Mouse (Mus musculus) neural tube, embryonic 13.5 days (tissue): ENCODE data around the gene Rasip1. TPM values are rescaled to one million over a fixed set of nuclear protein-coding genes. Genes with fewer than 3 reads are reported as not detected.
A peak's percentile ranks its signal among the peaks of the same experiment; 100 is the strongest.

Experiments
- ATAC-seq: fragments of 200-750 bp; cut with Nextera tagmentation; 2 replicates; pipeline ENCODE4 v1.8.0; 2017; ENCODE audit warnings: low read depth, mild to moderate bottlenecking, moderate TSS enrichment, moderate library complexity
- H3K27ac ChIP-seq: fragments of 300-500 bp; sonication (generic); replicated peaks from 2 replicates; pipeline ENCODE4 v1.5.1; 2015; ENCODE audit warnings: moderate library complexity, mild to moderate bottlenecking, inconsistent platforms
- H3K27me3 ChIP-seq: fragments of 300-500 bp; sonication (generic); 2 replicates; pipeline ENCODE4 v1.6.1; 2015; ENCODE audit warnings: mild to moderate bottlenecking, inconsistent platforms
- H3K36me3 ChIP-seq: fragments of 300-500 bp; sonication (generic); 2 replicates; pipeline ENCODE4 v1.6.1; 2015; ENCODE audit warnings: mild to moderate bottlenecking, inconsistent platforms
- H3K4me1 ChIP-seq: fragments of 300-500 bp; sonication (generic); replicated peaks from 2 replicates; pipeline ENCODE4 v1.6.1; 2015; ENCODE audit warnings: inconsistent platforms
- H3K4me2 ChIP-seq: fragments of 300-500 bp; sonication (generic); 2 replicates; pipeline ENCODE4 v1.6.1; 2015; ENCODE audit warnings: inconsistent platforms, mild to moderate bottlenecking, moderate library complexity
- H3K4me3 ChIP-seq: fragments of 300-500 bp; sonication (generic); 2 replicates; pipeline ENCODE4 v1.5.1; 2015; ENCODE audit warnings: mild to moderate bottlenecking, inconsistent platforms
- H3K9ac ChIP-seq: fragments of 300-500 bp; sonication (generic); 2 replicates; pipeline ENCODE4 v1.6.1; 2015; ENCODE audit warnings: moderate library complexity, mild to moderate bottlenecking, inconsistent platforms
- H3K9me3 ChIP-seq: fragments of 300-500 bp; sonication (generic); 2 replicates; pipeline ENCODE4 v1.6.1; 2016; ENCODE audit warnings: inconsistent platforms
- WGBS: fragments of 180-500 bp; shearing (Covaris S2); methylation state at CpG from one replicate; pipeline ENCODE4 v1.1.7; 2015; 5-methylcytosine and 5-hydroxymethylcytosine counted together
- polyA plus RNA-seq: library from polyadenylated mRNA; unstranded; fragments of >200 nt; fragmentation: Nextera tagmentation; extraction: Ambion mirVana; gene quantifications from 2 replicates; pipeline ENCODE4 v1.2.1, GENCODE M21; 2015

Rasip1 gene
- 13.1 TPM in 2 replicates for polyA plus RNA-seq

- ATAC-seq = no peak
- Histone ChIP-seq H3K27ac (peak within 1 kb of the TSS; percentile 93), H3K4me3 (peak within 1 kb of the TSS; percentile 58), H3K36me3 (no peaks in the 10 kb centered on the region), H3K4me1 (peaks cover 22% of the 10 kb centered on the region), H3K27me3 (peaks cover 25% of the 10 kb centered on the region), H3K9ac (peak within 1 kb of the TSS; percentile 87), H3K4me2 (peak within 1 kb of the TSS; percentile 91), H3K9me3 (no peaks in the 10 kb centered on the region)
- 84% methylated on average over 9 of the region's 9 CpGs for WGBS
Observed at GRCm38 (mm10) chr7:45627261-45627660, at the start of gene Rasip1. TSS of gene Rasip1 (plus strand) at chr7:45627488.

- H3K27ac ChIP-seq = no peak overlapping the region
- H3K9me3 ChIP-seq = no peaks in the 10 kb centered on the region
- peaks cover 4% of the 10 kb centered on the region; the same call in 1 of the 2 replicates for H3K4me1 ChIP-seq
- H3K9ac ChIP-seq = no peak overlapping the region
- H3K36me3 ChIP-seq = peaks cover 32% of the 10 kb centered on the region
- no peaks in the 10 kb centered on the region for H3K27me3 ChIP-seq
- 91% methylated on average over 6 of the region's 6 CpGs for WGBS
- H3K4me3 ChIP-seq = no peak overlapping the region
- H3K4me2 ChIP-seq = no peak overlapping the region
- no peak for ATAC-seq
Observed at GRCm38 (mm10) chr7:45585923-45586322, 41.4 kb upstream of the Rasip1 start.

DNA sequence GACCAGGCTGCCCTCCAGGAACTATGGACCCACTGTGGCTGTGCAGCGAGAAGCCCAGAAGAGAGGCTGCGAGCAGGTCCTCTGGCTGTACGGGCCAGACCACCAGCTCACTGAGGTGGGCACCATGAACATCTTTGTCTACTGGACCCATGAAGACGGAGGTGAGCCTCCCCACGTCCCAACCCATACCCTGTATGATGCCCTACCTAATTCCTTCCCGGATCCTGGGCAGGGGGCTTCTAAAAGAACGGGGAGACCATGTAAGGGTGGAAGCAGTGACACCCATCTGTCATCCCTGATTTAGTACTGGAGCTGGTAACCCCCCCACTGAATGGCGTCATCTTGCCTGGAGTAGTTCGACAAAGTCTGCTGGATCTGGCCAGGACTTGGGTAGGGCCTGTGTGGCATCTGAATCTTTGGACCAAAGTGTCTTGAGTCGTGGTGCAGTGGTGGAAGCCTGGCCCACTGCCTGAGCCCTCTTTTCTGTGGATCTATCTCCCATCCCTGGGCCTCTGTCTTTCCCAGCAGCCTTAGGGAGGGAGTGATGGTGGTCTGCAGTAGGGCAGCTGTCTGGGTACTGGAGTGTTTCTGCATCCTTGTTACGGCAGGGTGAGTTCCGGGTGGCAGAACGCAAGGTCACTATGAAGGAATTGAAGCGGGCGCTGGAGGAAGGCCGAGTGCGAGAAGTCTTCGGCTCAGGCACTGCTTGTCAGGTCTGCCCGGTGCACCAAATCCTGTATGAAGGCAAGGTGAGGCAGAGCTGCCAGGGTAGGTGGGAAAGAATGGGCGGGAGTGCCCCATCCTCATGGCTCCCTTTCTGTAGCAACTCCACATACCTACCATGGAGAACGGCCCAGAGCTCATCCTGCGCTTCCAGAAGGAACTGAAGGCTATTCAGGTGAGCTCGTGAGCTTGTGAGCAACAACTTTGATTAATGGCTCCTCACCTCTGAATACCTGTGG lies 39.4 kb upstream of the Rasip1 start:
- Histone ChIP-seq H3K9ac (no peak overlapping the region), H3K4me2 (no peak overlapping the region), H3K27ac (no peak overlapping the region), H3K27me3 (no peaks in the 10 kb centered on the region), H3K4me1 (peaks cover 4% of the 10 kb centered on the region; the same call in 1 of the 2 replicates), H3K4me3 (no peak overlapping the region), H3K36me3 (peaks cover 21% of the 10 kb centered on the region), H3K9me3 (no peaks in the 10 kb centered on the region)
- WGBS = 92% methylated on average over 23 of the region's 23 CpGs
- ATAC-seq = no peak

DNA sequence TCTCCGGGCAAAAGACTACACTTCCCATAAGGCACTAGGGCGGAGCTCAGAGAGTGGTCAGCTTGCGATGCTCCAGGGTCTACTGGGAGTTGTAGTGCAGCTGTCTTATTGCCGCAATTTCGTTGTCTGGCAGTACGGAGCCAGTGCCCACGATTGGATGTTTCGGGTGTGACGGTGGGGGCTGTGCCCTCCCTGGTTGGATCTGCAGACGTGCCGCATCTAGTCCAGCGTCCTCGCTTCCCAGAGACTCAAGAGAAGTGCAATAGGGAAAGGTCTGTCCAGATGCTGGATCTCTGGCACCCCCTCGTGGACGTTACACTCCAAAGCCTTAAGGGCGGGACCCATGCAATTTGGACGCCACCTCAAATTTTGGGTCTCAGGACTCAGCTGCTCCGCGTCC lies 38.1 kb upstream of the Rasip1 start:
- H3K9ac ChIP-seq = peak overlapping the region; percentile 67
- ATAC-seq = peak; percentile 99
- peak overlapping the region; percentile 68 for H3K27ac ChIP-seq
- H3K4me2 ChIP-seq = peak overlapping the region; percentile 62
- 5% methylated on average over 19 of the region's 19 CpGs for whole genome bisulfite sequencing
- peak overlapping the region; percentile 39 for H3K4me3 ChIP-seq
- H3K9me3 ChIP-seq = no peaks in the 10 kb centered on the region
- H3K27me3 ChIP-seq = no peaks in the 10 kb centered on the region
- peaks cover 18% of the 10 kb centered on the region for H3K36me3 ChIP-seq
- H3K4me1 ChIP-seq = peaks cover 4% of the 10 kb centered on the region; the same call in 1 of the 2 replicates

- Histone ChIP-seq H3K9me3 (no peaks in the 10 kb centered on the region), H3K4me2 (no peak overlapping the region), H3K27me3 (no peaks in the 10 kb centered on the region), H3K4me3 (no peak overlapping the region), H3K4me1 (peaks cover 4% of the 10 kb centered on the region; the same call in 1 of the 2 replicates), H3K27ac (peak overlapping the region; percentile 68; the same call in 1 of the 2 replicates), H3K9ac (no peak overlapping the region), H3K36me3 (peaks cover 13% of the 10 kb centered on the region)
- 93% methylated on average over 5 of the region's 5 CpGs for WGBS
- no peak for ATAC-seq
Observed at GRCm38 (mm10) chr7:45589898-45590297, 37.4 kb upstream of the Rasip1 start.

DNA sequence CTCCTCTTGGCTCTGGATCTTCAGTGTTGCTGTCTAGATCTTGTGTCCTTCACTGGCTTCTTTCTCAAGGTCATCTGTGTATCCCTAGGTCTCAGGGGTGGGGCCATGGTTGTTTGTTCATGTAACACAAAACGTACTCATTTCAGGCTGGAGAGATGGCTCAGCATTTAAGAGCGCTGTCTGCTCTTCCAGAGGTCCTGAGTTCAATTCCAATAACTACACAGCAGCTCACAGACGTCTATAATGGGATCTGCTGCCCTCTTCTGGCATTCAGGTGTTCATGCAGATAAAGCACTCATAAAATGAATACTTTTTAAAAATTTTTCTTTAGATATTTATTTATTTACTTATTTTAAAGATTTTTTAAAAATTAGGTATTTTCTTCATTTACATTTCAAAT lies 36.4 kb upstream of the Rasip1 start:
- 69% methylated on average over 3 of the region's 3 CpGs for WGBS
- ATAC-seq = no peak
- Histone ChIP-seq H3K36me3 (peaks cover 4% of the 10 kb centered on the region), H3K27me3 (no peaks in the 10 kb centered on the region), H3K9me3 (no peaks in the 10 kb centered on the region), H3K4me2 (no peak overlapping the region), H3K4me1 (peaks cover 4% of the 10 kb centered on the region; the same call in 1 of the 2 replicates), H3K4me3 (no peak overlapping the region), H3K27ac (no peak overlapping the region), H3K9ac (no peak overlapping the region)

DNA sequence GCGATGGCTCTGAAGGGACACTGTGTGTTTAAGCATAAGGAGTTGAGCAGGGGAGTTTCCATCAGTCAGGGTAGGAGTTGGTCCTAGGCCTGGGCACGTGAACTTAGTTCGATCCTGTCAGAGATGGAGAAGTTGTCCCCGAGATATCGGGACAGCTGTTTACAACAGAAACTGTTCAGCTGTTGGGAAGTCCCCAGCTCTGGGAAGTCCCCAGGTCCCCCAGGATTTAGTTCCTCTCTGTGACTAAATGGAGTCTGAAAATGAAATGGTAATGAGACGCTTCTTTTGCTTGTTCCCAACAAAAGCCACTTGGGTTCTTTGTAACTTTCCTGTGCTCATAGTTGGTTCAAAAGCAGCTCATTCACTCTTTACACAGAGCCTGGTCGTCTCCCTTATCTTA lies 35.4 kb upstream of the Rasip1 start:
- Histone ChIP-seq H3K4me1 (peaks cover 4% of the 10 kb centered on the region; the same call in 1 of the 2 replicates), H3K9ac (no peak overlapping the region), H3K36me3 (no peaks in the 10 kb centered on the region), H3K4me2 (no peak overlapping the region), H3K9me3 (no peaks in the 10 kb centered on the region), H3K4me3 (no peak overlapping the region), H3K27ac (no peak overlapping the region), H3K27me3 (no peaks in the 10 kb centered on the region)
- no peak for ATAC-seq
- WGBS = 80% methylated on average over 7 of the region's 7 CpGs

GRCm38 (mm10) chr7:45593118-45593815 lies 34.0 kb upstream of the Rasip1 start:
- 27% methylated on average over 10 of the region's 10 CpGs for WGBS
- no peaks in the 10 kb centered on the region for H3K36me3 ChIP-seq
- ATAC-seq = no peak
- no peak overlapping the region for H3K4me2 ChIP-seq
- H3K4me3 ChIP-seq = no peak overlapping the region
- H3K27me3 ChIP-seq = no peaks in the 10 kb centered on the region
- no peak overlapping the region for H3K27ac ChIP-seq
- H3K4me1 ChIP-seq = peaks cover 4% of the 10 kb centered on the region; the same call in 1 of the 2 replicates
- H3K9me3 ChIP-seq = no peaks in the 10 kb centered on the region
- no peak overlapping the region for H3K9ac ChIP-seq

GRCm38 (mm10) chr7:45595176-45595575 lies 32.1 kb upstream of the Rasip1 start:
- H3K4me1 ChIP-seq = no peaks in the 10 kb centered on the region
- H3K4me3 ChIP-seq = no peak overlapping the region
- H3K27ac ChIP-seq = no peak overlapping the region
- no peak overlapping the region for H3K9ac ChIP-seq
- no peak overlapping the region for H3K4me2 ChIP-seq
- ATAC-seq = no peak
- no peaks in the 10 kb centered on the region for H3K27me3 ChIP-seq
- H3K9me3 ChIP-seq = no peaks in the 10 kb centered on the region
- no peaks in the 10 kb centered on the region for H3K36me3 ChIP-seq
- WGBS = 85% methylated on average over 4 of the region's 4 CpGs

DNA sequence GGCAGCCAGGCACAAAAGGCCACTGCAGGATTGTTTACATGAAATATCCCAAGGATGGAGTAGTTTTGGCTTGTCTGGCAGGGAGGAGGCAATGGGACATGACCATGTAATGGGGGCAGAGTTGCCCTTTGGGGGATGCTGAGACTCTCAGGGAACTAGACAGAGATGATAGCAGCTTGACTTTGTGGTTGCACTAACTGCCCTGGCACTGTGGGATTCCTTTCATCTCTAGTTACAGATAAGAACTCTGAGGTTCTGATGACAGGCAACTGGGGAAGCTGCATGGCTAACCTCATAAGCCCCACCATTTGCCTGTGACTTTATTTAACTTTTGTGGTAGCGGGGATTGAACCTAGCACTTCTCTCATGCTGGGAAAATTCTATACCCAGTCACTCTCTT lies 31.2 kb upstream of the Rasip1 start:
- Histone ChIP-seq H3K27me3 (no peaks in the 10 kb centered on the region), H3K27ac (no peak overlapping the region), H3K4me1 (no peaks in the 10 kb centered on the region), H3K4me2 (no peak overlapping the region), H3K4me3 (no peak overlapping the region), H3K9ac (no peak overlapping the region), H3K36me3 (no peaks in the 10 kb centered on the region), H3K9me3 (no peaks in the 10 kb centered on the region)
- 88% methylated on average over 1 of the region's 1 CpGs for WGBS
- ATAC-seq = no peak

DNA sequence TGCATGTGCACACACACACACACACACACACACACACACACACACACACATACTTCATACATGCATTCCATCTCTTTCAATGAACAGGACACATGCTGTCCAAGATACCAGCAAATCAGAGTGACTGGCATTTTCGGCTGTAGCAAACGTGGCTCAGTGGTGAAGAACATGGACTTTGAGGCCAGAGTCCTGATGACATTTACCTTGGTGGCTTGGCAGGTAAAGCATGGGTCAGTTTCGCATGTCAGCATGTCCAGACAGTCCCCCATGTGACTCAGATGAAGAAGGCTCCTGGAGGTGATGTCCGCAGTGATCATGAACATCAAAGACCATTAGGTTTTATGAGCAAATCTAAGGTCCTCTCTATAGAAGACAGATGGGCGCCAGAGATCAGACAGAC lies 30.3 kb upstream of the Rasip1 start:
- ATAC-seq = no peak
- no peak overlapping the region for H3K9ac ChIP-seq
- H3K27ac ChIP-seq = no peak overlapping the region
- no peak overlapping the region for H3K4me2 ChIP-seq
- H3K36me3 ChIP-seq = no peaks in the 10 kb centered on the region
- H3K4me1 ChIP-seq = no peaks in the 10 kb centered on the region
- H3K9me3 ChIP-seq = no peaks in the 10 kb centered on the region
- H3K27me3 ChIP-seq = no peaks in the 10 kb centered on the region
- no peak overlapping the region for H3K4me3 ChIP-seq
- 90% methylated on average over 5 of the region's 5 CpGs for WGBS

- no peaks in the 10 kb centered on the region for H3K36me3 ChIP-seq
- H3K27ac ChIP-seq = no peak overlapping the region
- no peak overlapping the region for H3K4me3 ChIP-seq
- H3K4me1 ChIP-seq = no peaks in the 10 kb centered on the region
- ATAC-seq = no peak
- H3K9ac ChIP-seq = no peak overlapping the region
- H3K9me3 ChIP-seq = no peaks in the 10 kb centered on the region
- H3K4me2 ChIP-seq = no peak overlapping the region
- 95% methylated on average over 6 of the region's 6 CpGs for WGBS
- H3K27me3 ChIP-seq = no peaks in the 10 kb centered on the region
Observed at GRCm38 (mm10) chr7:45597527-45597926, 29.8 kb upstream of the Rasip1 start.
